Mouse (Mus musculus): ENCODE measurements around the gene Fat1.

DNA sequence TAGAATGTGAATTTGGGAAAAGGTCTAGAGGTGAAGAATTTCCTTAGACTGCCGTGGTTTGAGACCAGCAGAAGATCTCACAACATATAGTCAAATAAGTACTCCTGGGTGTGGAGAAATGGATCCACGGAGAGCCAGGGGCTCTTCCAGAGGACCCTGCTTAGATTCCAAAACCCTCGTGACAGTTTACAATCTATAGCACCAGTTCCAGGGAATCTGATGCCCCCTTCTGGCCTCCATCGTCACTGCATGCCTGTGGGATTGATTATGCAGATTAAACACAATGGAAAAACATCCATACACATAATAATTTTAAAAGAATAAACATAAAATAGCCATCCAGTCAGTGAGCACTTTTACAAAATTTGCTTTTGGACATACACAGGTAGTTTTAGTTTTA, 75.4 kb downstream of the Fat1 start:
- TF ChIP-seq CTCF (IDR thresholded peaks at IDR 0.05; ENCODE audit: low read depth, low read length), result no peak
- TF ChIP-seq POLR2A (IDR thresholded peaks at IDR 0.05; ENCODE audit: borderline replicate concordance, low read depth, low read length), result no peak
